Mouse (Mus musculus): Measurements from ENCODE around the gene Rabgef1. TPM values are rescaled to one million over a fixed set of nuclear protein-coding genes. Genes with fewer than 3 reads are reported as not detected.

Rabgef1 gene
- 23.0 and 30.3 TPM in 2 replicates for polyA plus RNA-seq (2012; rRNA removed)

DNA sequence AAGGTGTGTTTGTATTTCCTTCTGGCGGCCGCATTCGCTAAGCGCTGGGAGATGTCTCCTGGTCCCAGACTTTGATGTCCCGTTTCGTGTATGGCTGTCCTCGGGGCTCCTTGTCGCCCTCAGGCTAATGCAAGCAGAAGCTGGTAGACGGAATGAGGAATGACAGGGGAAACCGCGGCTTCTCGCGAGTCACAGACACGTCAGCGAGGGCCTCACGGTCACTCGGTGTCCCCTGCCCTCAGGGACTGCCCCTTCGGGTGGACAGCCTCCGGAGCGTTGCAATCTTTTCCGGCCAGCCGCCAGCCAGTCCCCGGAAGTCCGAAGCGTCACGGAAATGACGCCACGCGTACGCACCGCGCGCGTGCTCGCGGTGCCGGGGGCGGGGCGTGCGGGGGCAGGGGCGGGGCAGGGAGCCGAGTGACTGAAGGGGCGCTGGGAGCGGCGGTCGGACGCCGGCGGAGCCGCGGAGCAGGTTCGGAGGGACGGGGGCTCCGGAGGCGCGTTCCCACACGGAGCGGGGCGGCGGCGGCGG lies at the start of gene Rabgef1:
TSS of gene Rabgef1 (plus strand) at position 376 of the 532 bp plus-strand sequence.

DNA sequence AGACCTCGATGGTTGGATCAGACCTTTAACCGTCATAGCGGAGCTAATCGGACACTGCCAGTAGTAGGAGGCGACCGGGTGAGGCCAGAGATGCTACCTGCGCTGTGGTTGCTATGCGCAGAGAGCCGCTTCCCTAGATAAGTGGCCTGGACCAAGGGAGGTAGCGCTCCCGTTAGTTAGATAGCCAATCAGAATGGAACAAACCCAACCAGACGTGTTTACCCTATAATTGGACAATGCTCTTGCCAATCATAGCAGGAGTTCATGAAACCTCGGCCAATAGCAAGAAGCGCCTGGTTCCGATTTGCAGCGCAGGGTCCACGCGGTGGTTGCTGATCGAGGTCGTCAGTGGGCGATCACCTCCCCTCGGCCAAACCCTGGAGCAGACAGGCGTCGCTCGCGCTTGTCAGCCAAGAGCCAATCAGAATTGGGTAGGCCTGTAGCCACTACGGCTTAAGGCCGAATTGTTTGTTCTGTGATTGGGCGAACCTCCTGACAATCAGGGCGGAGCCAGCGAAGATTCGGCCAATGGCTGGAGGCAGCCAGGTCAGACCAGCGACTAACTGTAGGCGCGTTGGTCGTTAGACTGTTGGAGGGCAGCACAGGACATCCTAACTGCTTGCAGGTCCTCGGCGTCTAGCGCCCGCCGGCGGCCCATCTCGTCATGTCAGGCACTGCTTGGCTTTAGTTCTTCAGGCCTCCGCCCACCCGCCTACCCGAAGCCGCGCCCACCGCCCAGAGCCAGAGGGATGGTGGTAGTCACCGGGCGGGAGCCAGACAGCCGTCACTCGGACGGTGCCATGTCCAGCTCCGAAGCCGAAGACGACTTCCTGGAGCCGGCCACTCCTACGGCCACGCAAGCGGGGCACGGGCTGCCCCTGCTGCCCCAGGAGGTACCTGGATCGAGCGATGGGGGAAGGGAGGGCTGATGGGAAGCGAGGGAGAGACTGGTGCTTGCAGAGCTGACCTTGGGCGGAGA lies 27.0 kb upstream of the Rabgef1 start, which contains the start of gene Kctd7:
TSS of gene Kctd7 (plus strand) at position 528 of the 979 bp plus-strand sequence.

GRCm38 (mm10) chr5:130216781-130217180 lies 45.2 kb downstream of the Rabgef1 start, which contains the start of gene Tmem248:
Tmem248 (plus strand) TSS chr5:130217081.

GRCm38 (mm10) chr5:130255017-130255720 lies 83.6 kb downstream of the Rabgef1 start, which contains the start of the genes Sbds and Tyw1:
Sbds (minus strand) TSS chr5:130255530.
Tyw1 (plus strand) TSS chr5:130255619.

Other genes starting within 250 kb of the Rabgef1 start
- 10.2 and 10.9 TPM in 2 replicates for gene Vkorc1l1, start 229.8 kb upstream of the Rabgef1 start, polyA plus RNA-seq (2012; rRNA removed)
- 30.7 and 32.4 TPM in 2 replicates for gene Gusb, start 168.7 kb upstream of the Rabgef1 start, polyA plus RNA-seq (2012; rRNA removed)
- gene Asl, start 142.6 kb upstream of the Rabgef1 start, polyA plus RNA-seq (2012; rRNA removed) = 45.4 and 49.1 TPM in 2 replicates
- gene Crcp, start 142.5 kb upstream of the Rabgef1 start, polyA plus RNA-seq (2012; rRNA removed) = 5.7 and 8.9 TPM in 2 replicates
- 13.0 and 13.8 TPM in 2 replicates for gene Tpst1, start 98.5 kb upstream of the Rabgef1 start, polyA plus RNA-seq (2012; rRNA removed)
- 6.3 and 10.2 TPM in 2 replicates for gene Kctd7, start 26.9 kb upstream of the Rabgef1 start, polyA plus RNA-seq (2012; rRNA removed)
- 34.8 and 36.1 TPM in 2 replicates for gene Tmem248, start 45.3 kb downstream of the Rabgef1 start, polyA plus RNA-seq (2012; rRNA removed)
- 49.1 and 56.7 TPM in 2 replicates for gene Sbds, start 83.7 kb downstream of the Rabgef1 start, polyA plus RNA-seq (2012; rRNA removed)
- gene Tyw1, start 83.8 kb downstream of the Rabgef1 start, polyA plus RNA-seq (2012; rRNA removed) = 9.0 and 10.0 TPM in 2 replicates
- 0.01 and 0.21 TPM in 2 replicates for gene Caln1, start 197.7 kb downstream of the Rabgef1 start, polyA plus RNA-seq (2012; rRNA removed)
- gene A330070K13Rik, start 212.8 kb downstream of the Rabgef1 start, polyA plus RNA-seq (2012; rRNA removed) = not detected in 2 replicates